Mouse (Mus musculus): ENCODE data around the gene Crot. TPM values are rescaled to one million over a fixed set of nuclear protein-coding genes. Genes with fewer than 3 reads are reported as not detected.

Gene Crot
- total RNA-seq (2014; rRNA removed) (16.1 and 19.1 TPM in 2 replicates), polyA plus RNA-seq (2015; fragmentation: Nextera tagmentation; extraction: Ambion mirVana) (19.1 and 19.8 TPM in 2 replicates)

GRCm38 (mm10) chr5:8996686-8997512 is at the start of gene Crot:
Crot (minus strand) TSS chr5:8997324.
- WGBS = under 1% methylated on average over 44 of the region's 57 CpGs
- TF ChIP-seq CTCF (IDR thresholded peaks at IDR 0.05) = peak; percentile 50
- Histone ChIP-seq H3K9ac (replicated peaks; ENCODE audit: low read length, poor library complexity, severe bottlenecking) (peak within 1 kb of the TSS; percentile 75), H3K27ac (ENCODE audit: low read depth, low read length) (peak within 1 kb of the TSS; percentile 77), H3K4me3 (ENCODE audit: low read depth, low read length) (peak within 1 kb of the TSS; percentile 79), H3K4me2 (ENCODE audit: low read depth, low read length, poor library complexity, severe bottlenecking) (peak within 1 kb of the TSS; percentile 72), H3K27me3 (ENCODE audit: insufficient read depth, low read length) (no peaks in the 10 kb centered on the region), H3K9me3 (ENCODE audit: low read length) (no peaks in the 10 kb centered on the region), H3K4me1 (ENCODE audit: insufficient read depth, low read length) (no peaks in the 10 kb centered on the region), H3K36me3 (ENCODE audit: insufficient read depth, low read length) (no peaks in the 10 kb centered on the region)
- DNase-seq (ENCODE audit: low spot score) (peak; percentile 96), ATAC-seq (ENCODE audit: low FRiP score) (peak; percentile 99)

DNA sequence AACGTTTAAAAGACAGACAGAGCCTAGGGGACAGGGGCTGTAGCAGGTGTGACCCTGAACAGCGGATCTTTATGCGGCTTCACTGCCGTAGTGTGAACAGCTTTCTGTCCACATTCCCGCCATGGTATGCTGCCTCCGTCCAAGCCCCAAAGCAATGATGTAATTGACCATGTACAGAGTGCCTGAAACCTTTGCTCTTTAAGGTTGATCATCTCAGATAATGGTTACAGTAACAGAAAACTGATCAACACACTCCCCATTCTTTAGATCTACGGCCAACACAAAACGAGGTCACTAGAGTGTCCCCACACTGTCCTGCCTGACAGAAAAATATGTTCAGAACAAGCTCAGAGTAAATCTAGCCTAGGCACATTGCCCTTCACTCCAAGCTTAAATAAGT is 48.8 kb upstream of the Crot start:
- TF ChIP-seq CTCF (IDR thresholded peaks at IDR 0.05) = no peak
- ATAC-seq (ENCODE audit: low FRiP score) (no peak), DNase-seq (ENCODE audit: low spot score) (no peak)
- Histone ChIP-seq H3K9me3 (ENCODE audit: low read length) (no peaks in the 10 kb centered on the region), H3K27ac (ENCODE audit: low read depth, low read length) (no peak overlapping the region), H3K9ac (replicated peaks; ENCODE audit: low read length, poor library complexity, severe bottlenecking) (no peak overlapping the region), H3K4me3 (ENCODE audit: low read depth, low read length) (no peak overlapping the region), H3K27me3 (ENCODE audit: insufficient read depth, low read length) (no peaks in the 10 kb centered on the region), H3K4me1 (ENCODE audit: insufficient read depth, low read length) (no peaks in the 10 kb centered on the region), H3K36me3 (ENCODE audit: insufficient read depth, low read length) (no peaks in the 10 kb centered on the region), H3K4me2 (ENCODE audit: low read depth, low read length, poor library complexity, severe bottlenecking) (no peak overlapping the region)
- 93% methylated on average over 8 of the region's 8 CpGs for WGBS

DNA sequence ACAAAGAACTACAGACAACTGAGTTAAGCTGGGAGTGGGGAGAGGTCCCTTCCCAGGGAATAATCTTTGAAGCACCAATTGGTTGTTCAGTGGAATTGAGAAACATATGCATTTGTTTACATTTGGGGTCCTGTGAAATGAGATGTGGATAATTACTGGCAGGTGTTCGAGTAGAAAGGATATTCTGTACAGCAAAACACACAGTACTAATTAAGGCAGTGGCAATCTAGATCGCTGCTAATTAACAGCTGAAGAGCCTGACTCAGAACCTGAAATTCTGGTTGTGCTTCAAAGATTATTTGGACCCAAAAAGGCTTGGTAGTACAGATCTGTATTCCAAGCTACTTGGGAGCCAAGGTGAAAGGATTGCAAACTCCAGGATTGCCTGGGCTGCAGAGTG is 47.7 kb upstream of the Crot start:
- Histone ChIP-seq H3K4me1 (ENCODE audit: insufficient read depth, low read length) (no peaks in the 10 kb centered on the region), H3K27ac (ENCODE audit: low read depth, low read length) (no peak overlapping the region), H3K9ac (replicated peaks; ENCODE audit: low read length, poor library complexity, severe bottlenecking) (no peak overlapping the region), H3K9me3 (ENCODE audit: low read length) (no peaks in the 10 kb centered on the region), H3K4me2 (ENCODE audit: low read depth, low read length, poor library complexity, severe bottlenecking) (no peak overlapping the region), H3K36me3 (ENCODE audit: insufficient read depth, low read length) (no peaks in the 10 kb centered on the region), H3K27me3 (ENCODE audit: insufficient read depth, low read length) (no peaks in the 10 kb centered on the region), H3K4me3 (ENCODE audit: low read depth, low read length) (no peak overlapping the region)
- ATAC-seq (ENCODE audit: low FRiP score) (no peak), DNase-seq (ENCODE audit: low spot score) (no peak)
- WGBS = 76% methylated on average over 2 of the region's 2 CpGs
- no peak for TF ChIP-seq CTCF (IDR thresholded peaks at IDR 0.05)

DNA sequence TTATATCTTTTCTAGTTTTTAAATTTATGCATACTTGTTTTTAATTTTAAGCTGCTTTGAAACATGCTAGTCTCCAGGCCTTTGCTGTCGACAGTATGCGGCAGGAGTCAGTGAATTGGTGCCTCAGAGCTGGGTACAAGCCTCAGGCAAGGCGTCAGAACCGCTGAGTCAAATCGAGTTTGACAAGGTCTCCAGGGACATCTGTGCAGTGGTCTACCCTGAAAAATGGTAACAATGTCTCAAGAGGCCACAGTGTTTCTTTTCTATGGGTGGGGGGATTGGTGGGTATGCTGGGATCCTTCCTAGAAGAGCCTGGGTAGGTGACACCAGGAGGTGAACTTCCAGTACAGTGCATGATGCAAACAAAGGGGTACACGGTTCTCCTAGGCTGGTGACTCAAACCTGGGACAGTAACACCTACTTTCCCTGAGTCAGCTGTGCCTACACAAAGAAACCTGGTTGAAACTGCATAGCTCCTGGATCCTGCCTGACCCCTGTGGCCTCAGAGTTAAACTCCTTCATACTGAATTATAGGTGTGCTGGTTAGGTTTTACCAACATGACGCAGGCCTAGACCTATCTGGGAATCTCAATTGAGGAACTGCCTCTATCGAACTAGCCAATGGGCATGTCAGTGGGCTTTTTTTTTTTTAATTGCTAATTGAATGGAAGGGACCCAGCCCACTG is 46.6 kb upstream of the Crot start:
- Histone ChIP-seq H3K9ac (replicated peaks; ENCODE audit: low read length, poor library complexity, severe bottlenecking) (no peak overlapping the region), H3K4me2 (ENCODE audit: low read depth, low read length, poor library complexity, severe bottlenecking) (no peak overlapping the region), H3K9me3 (ENCODE audit: low read length) (no peaks in the 10 kb centered on the region), H3K36me3 (ENCODE audit: insufficient read depth, low read length) (no peaks in the 10 kb centered on the region), H3K4me3 (ENCODE audit: low read depth, low read length) (no peak overlapping the region), H3K27me3 (ENCODE audit: insufficient read depth, low read length) (no peaks in the 10 kb centered on the region), H3K4me1 (ENCODE audit: insufficient read depth, low read length) (no peaks in the 10 kb centered on the region), H3K27ac (ENCODE audit: low read depth, low read length) (no peak overlapping the region)
- peak; percentile 23; the same call in 1 of the 2 replicates for ATAC-seq (ENCODE audit: low FRiP score)
- WGBS = 64% methylated on average over 8 of the region's 8 CpGs
- no peak for TF ChIP-seq CTCF (IDR thresholded peaks at IDR 0.05)
- DNase-seq (ENCODE audit: low spot score) = no peak

DNA sequence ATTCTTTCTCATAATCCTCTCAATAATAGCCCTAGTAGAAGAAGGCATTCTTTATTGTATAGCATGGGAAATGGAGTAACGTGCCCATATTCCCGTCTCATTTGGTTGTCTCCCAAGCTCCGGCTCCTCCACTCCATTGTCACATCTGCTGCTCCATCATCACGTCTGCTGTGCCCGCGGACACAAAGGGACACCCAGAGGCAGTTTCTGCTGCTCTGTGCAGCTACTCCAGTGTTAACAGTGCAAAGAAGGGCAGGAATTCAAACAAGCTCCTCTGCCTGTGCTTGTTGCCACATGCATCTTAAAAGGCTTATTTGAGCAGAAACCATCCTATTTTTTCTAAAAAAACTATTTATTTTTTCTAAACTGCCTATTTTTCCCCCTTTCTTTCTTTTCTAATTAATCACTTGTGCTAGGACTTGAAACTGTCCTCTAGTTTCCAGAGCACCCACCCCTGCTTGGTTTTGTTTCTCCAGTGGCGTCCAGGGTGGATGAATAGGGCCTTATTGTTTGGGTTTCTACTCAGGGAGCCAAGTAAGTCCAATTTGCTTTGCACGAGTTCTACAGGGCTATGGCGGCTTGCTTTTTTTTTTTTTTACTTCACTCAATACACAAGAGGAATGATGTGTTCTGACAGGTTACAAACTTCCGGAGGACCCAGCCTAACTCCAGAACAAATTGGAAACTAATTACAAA is 45.7 kb upstream of the Crot start:
- 38% methylated on average over 10 of the region's 10 CpGs for WGBS
- DNase-seq (ENCODE audit: low spot score) (peak; percentile 41), ATAC-seq (ENCODE audit: low FRiP score) (peak; percentile 52; the same call in 1 of the 2 replicates)
- Histone ChIP-seq H3K4me3 (ENCODE audit: low read depth, low read length) (no peak overlapping the region), H3K27me3 (ENCODE audit: insufficient read depth, low read length) (no peaks in the 10 kb centered on the region), H3K4me2 (ENCODE audit: low read depth, low read length, poor library complexity, severe bottlenecking) (no peak overlapping the region), H3K4me1 (ENCODE audit: insufficient read depth, low read length) (no peaks in the 10 kb centered on the region), H3K9ac (replicated peaks; ENCODE audit: low read length, poor library complexity, severe bottlenecking) (no peak overlapping the region), H3K9me3 (ENCODE audit: low read length) (no peaks in the 10 kb centered on the region), H3K27ac (ENCODE audit: low read depth, low read length) (no peak overlapping the region; the same call in 1 of the 2 replicates), H3K36me3 (ENCODE audit: insufficient read depth, low read length) (no peaks in the 10 kb centered on the region)
- no peak for TF ChIP-seq CTCF (IDR thresholded peaks at IDR 0.05)

Data from midbrain, postnatal 0 days (tissue).